Mouse (Mus musculus): ENCODE data around the gene Arl13b. TPM values are rescaled to one million over a fixed set of nuclear protein-coding genes. Genes with fewer than 3 reads are reported as not detected.
A peak's percentile ranks its signal among the peaks of the same experiment; 100 is the strongest.

Arl13b gene
- polyA plus RNA-seq, 1 experiment, result 50.1 TPM

- no peak overlapping the region for H3K27ac ChIP-seq (ENCODE audit: insufficient read depth, low read length)
- TF ChIP-seq POLR2A (IDR thresholded peaks at IDR 0.05; ENCODE audit: low read depth, low read length) (no peak), CTCF (IDR thresholded peaks at IDR 0.05; ENCODE audit: borderline replicate concordance, insufficient read depth, low read length) (no peak)
Measured at GRCm38 (mm10) chr16:62796608-62797007, 50.2 kb downstream of the Arl13b start.

GRCm38 (mm10) chr16:62786621-62787331, 60.1 kb downstream of the Arl13b start, which contains the start of gene Nsun3:
Nsun3 (minus strand) TSS chr16:62786818.
- no peak for TF ChIP-seq CTCF (IDR thresholded peaks at IDR 0.05; ENCODE audit: borderline replicate concordance, insufficient read depth, low read length)
- peak; percentile 90 for TF ChIP-seq POLR2A (IDR thresholded peaks at IDR 0.05; ENCODE audit: low read depth, low read length)

More at GRCm38 (mm10) chr16:62796608-62797007, 50.2 kb downstream of the Arl13b start:
- H3K4me3 ChIP-seq (ENCODE audit: insufficient read depth, low read length), result no peak overlapping the region
- H3K4me1 ChIP-seq (ENCODE audit: control insufficient read depth, insufficient read depth, low read length), result no peaks in the 10 kb centered on the region

GRCm38 (mm10) chr16:62782229-62782628, 64.6 kb downstream of the Arl13b start:
- H3K4me3 ChIP-seq (ENCODE audit: insufficient read depth, low read length), result no peak overlapping the region
- no peak for TF ChIP-seq CTCF (IDR thresholded peaks at IDR 0.05; ENCODE audit: borderline replicate concordance, insufficient read depth, low read length)
- TF ChIP-seq POLR2A (IDR thresholded peaks at IDR 0.05; ENCODE audit: low read depth, low read length), result no peak
- H3K4me1 ChIP-seq (ENCODE audit: control insufficient read depth, insufficient read depth, low read length), result no peaks in the 10 kb centered on the region; the same call in 1 of the 2 replicates
- H3K27ac ChIP-seq (ENCODE audit: insufficient read depth, low read length), result no peak overlapping the region

More at GRCm38 (mm10) chr16:62786621-62787331, 60.1 kb downstream of the Arl13b start, which contains the start of gene Nsun3:
- peak within 1 kb of the TSS; percentile 68 for H3K4me3 ChIP-seq (ENCODE audit: insufficient read depth, low read length)
- no peaks in the 10 kb centered on the region; the same call in 1 of the 2 replicates for H3K4me1 ChIP-seq (ENCODE audit: control insufficient read depth, insufficient read depth, low read length)
- peak within 1 kb of the TSS; percentile 63 for H3K27ac ChIP-seq (ENCODE audit: insufficient read depth, low read length)

GRCm38 (mm10) chr16:62778282-62778681, 68.6 kb downstream of the Arl13b start:
- no peaks in the 10 kb centered on the region for H3K4me1 ChIP-seq (ENCODE audit: control insufficient read depth, insufficient read depth, low read length)
- no peak overlapping the region for H3K4me3 ChIP-seq (ENCODE audit: insufficient read depth, low read length)
- TF ChIP-seq POLR2A (IDR thresholded peaks at IDR 0.05; ENCODE audit: low read depth, low read length) (no peak), CTCF (IDR thresholded peaks at IDR 0.05; ENCODE audit: borderline replicate concordance, insufficient read depth, low read length) (no peak)
- no peak overlapping the region for H3K27ac ChIP-seq (ENCODE audit: insufficient read depth, low read length)

- no peaks in the 10 kb centered on the region for H3K4me1 ChIP-seq (ENCODE audit: control insufficient read depth, insufficient read depth, low read length)
- H3K4me3 ChIP-seq (ENCODE audit: insufficient read depth, low read length), result no peak overlapping the region
- no peak overlapping the region for H3K27ac ChIP-seq (ENCODE audit: insufficient read depth, low read length)
- TF ChIP-seq POLR2A (IDR thresholded peaks at IDR 0.05; ENCODE audit: low read depth, low read length) (no peak), CTCF (IDR thresholded peaks at IDR 0.05; ENCODE audit: borderline replicate concordance, insufficient read depth, low read length) (no peak)
Measured at GRCm38 (mm10) chr16:62776034-62776433, 70.8 kb downstream of the Arl13b start.

GRCm38 (mm10) chr16:62773462-62773861, 73.4 kb downstream of the Arl13b start:
- no peak for TF ChIP-seq CTCF (IDR thresholded peaks at IDR 0.05; ENCODE audit: borderline replicate concordance, insufficient read depth, low read length)
- TF ChIP-seq POLR2A (IDR thresholded peaks at IDR 0.05; ENCODE audit: low read depth, low read length), result no peak
- H3K4me3 ChIP-seq (ENCODE audit: insufficient read depth, low read length), result no peak overlapping the region
- H3K27ac ChIP-seq (ENCODE audit: insufficient read depth, low read length), result no peak overlapping the region
- no peaks in the 10 kb centered on the region for H3K4me1 ChIP-seq (ENCODE audit: control insufficient read depth, insufficient read depth, low read length)

- H3K27ac ChIP-seq (ENCODE audit: insufficient read depth, low read length), result no peak overlapping the region
- no peaks in the 10 kb centered on the region for H3K4me1 ChIP-seq (ENCODE audit: control insufficient read depth, insufficient read depth, low read length)
- H3K4me3 ChIP-seq (ENCODE audit: insufficient read depth, low read length), result no peak overlapping the region
- TF ChIP-seq POLR2A (IDR thresholded peaks at IDR 0.05; ENCODE audit: low read depth, low read length) (no peak), CTCF (IDR thresholded peaks at IDR 0.05; ENCODE audit: borderline replicate concordance, insufficient read depth, low read length) (no peak)
Measured at GRCm38 (mm10) chr16:62758340-62758739, 88.5 kb downstream of the Arl13b start.

- no peaks in the 10 kb centered on the region for H3K4me1 ChIP-seq (ENCODE audit: control insufficient read depth, insufficient read depth, low read length)
- no peak overlapping the region for H3K27ac ChIP-seq (ENCODE audit: insufficient read depth, low read length)
- TF ChIP-seq CTCF (IDR thresholded peaks at IDR 0.05; ENCODE audit: borderline replicate concordance, insufficient read depth, low read length), result no peak
- no peak for TF ChIP-seq POLR2A (IDR thresholded peaks at IDR 0.05; ENCODE audit: low read depth, low read length)
- no peak overlapping the region for H3K4me3 ChIP-seq (ENCODE audit: insufficient read depth, low read length)
Measured at GRCm38 (mm10) chr16:62755307-62755706, 91.5 kb downstream of the Arl13b start.

GRCm38 (mm10) chr16:62753597-62753996, 93.2 kb downstream of the Arl13b start:
- Histone ChIP-seq H3K27ac (ENCODE audit: insufficient read depth, low read length) (no peak overlapping the region), H3K4me1 (ENCODE audit: control insufficient read depth, insufficient read depth, low read length) (no peaks in the 10 kb centered on the region), H3K4me3 (ENCODE audit: insufficient read depth, low read length) (no peak overlapping the region)
- TF ChIP-seq CTCF (IDR thresholded peaks at IDR 0.05; ENCODE audit: borderline replicate concordance, insufficient read depth, low read length), result no peak

GRCm38 (mm10) chr16:62753079-62753478, 93.8 kb downstream of the Arl13b start:
- Histone ChIP-seq H3K4me1 (ENCODE audit: control insufficient read depth, insufficient read depth, low read length) (no peaks in the 10 kb centered on the region), H3K27ac (ENCODE audit: insufficient read depth, low read length) (no peak overlapping the region), H3K4me3 (ENCODE audit: insufficient read depth, low read length) (no peak overlapping the region)
- TF ChIP-seq CTCF (IDR thresholded peaks at IDR 0.05; ENCODE audit: borderline replicate concordance, insufficient read depth, low read length), result no peak
- no peak for TF ChIP-seq POLR2A (IDR thresholded peaks at IDR 0.05; ENCODE audit: low read depth, low read length)
